In genomic region chr5:116360751-116361150, GRCm38 (mm10) we compare ENCODE assay signal across 24 mouse cellular contexts.
DNase-seq lines count a peak whose midpoint lies in the region; ATAC-seq lines count a peak whose summit lies in the region.
"Had no signal": no experiment of that assay in that cellular context is flagged by ENCODE, and none has a peak within 500 bp of the region (broad histone marks: within the 10 kb centered on the region; RNA-seq: fewer than 3 reads in every experiment).

No protein-coding gene starts in this region.

- ATAC-seq in hindbrain, embryonic 12.5 days (ENCODE audit: low FRiP score), result no peak
- ATAC-seq: forebrain, embryonic 14.5 days; inflammation-experienced regulatory T-cells, adult 6 months; liver, postnatal 0 days; lung, postnatal 0 days had no signal

- no peaks in the 10 kb centered on the region for H3K4me1 ChIP-seq in hindbrain, embryonic 10.5 days (replicated peaks)
- no peaks in the 10 kb centered on the region for H3K4me1 ChIP-seq in hindbrain, embryonic 12.5 days

- no peak overlapping the region for H3K4me3 ChIP-seq in hindbrain, embryonic 10.5 days
- H3K4me3 ChIP-seq in hindbrain, embryonic 12.5 days, result no peak overlapping the region
- H3K4me3 ChIP-seq: embryonic facial prominence, embryonic 13.5 days had no signal

- no peak overlapping the region for H3K27ac ChIP-seq in hindbrain, embryonic 10.5 days
- H3K27ac ChIP-seq in hindbrain, embryonic 12.5 days, result no peak overlapping the region
- H3K27ac ChIP-seq: embryonic facial prominence, embryonic 13.5 days; stomach, postnatal 0 days had no signal

- WGBS in hindbrain, embryonic 10.5 days, result 75% methylated on average over 4 of the region's 4 CpGs
- 58% methylated on average over 4 of the region's 4 CpGs for WGBS in hindbrain, embryonic 12.5 days

- H3K4me2 ChIP-seq in hindbrain, embryonic 12.5 days (replicated peaks), result no peak overlapping the region
- H3K4me2 ChIP-seq: embryonic facial prominence, embryonic 13.5 days; liver, embryonic 11.5 days; midbrain, embryonic 11.5 days had no signal

- H3K9ac ChIP-seq in hindbrain, embryonic 12.5 days, result no peak overlapping the region
- H3K9ac ChIP-seq: embryonic facial prominence, embryonic 13.5 days; liver, postnatal 0 days had no signal

- peak; percentile 29 for DNase-seq in hindbrain, embryonic 10.5 days (ENCODE audit: low spot score)
- peak; percentile 73 for DNase-seq in embryo, embryonic 11 days
- peak; percentile 54 for DNase-seq in forelimb bud, embryonic 11.5 days (ENCODE audit: low read depth, low spot score)
- DNase-seq in mesoderm, embryonic 11.5 days (ENCODE audit: low read depth, low spot score), result peak; percentile 54
- no peak for DNase-seq in adrenal gland, postnatal 14 days
- no peak for DNase-seq in layer of hippocampus, adult 9-10 months (ENCODE audit: low spot score)
- DNase-seq: adrenal gland, adult 2 months; B cell, adult 2 months; cerebellum, adult 18-20 months; cerebellum, postnatal 36 days; heart, adult 18-20 months; kidney, adult 18-20 months; kidney, postnatal 4 days; layer of hippocampus, adult 9-11 months; liver, postnatal 0 days; thymus, adult 2 months had no signal

- peaks cover 4% of the 10 kb centered on the region for H3K9me3 ChIP-seq in hindbrain, embryonic 10.5 days
- 0 out of 2 replicates have a peak, but pooled peaks cover 4% of the 10 kb centered on the region for H3K9me3 ChIP-seq in hindbrain, embryonic 12.5 days (replicated peaks)
- H3K9me3 ChIP-seq: embryonic facial prominence, embryonic 13.5 days had no signal

- H3K27me3 ChIP-seq in hindbrain, embryonic 10.5 days (ENCODE audit: insufficient read depth, poor library complexity, severe bottlenecking), result no peaks in the 10 kb centered on the region
- H3K27me3 ChIP-seq in hindbrain, embryonic 12.5 days, result no peaks in the 10 kb centered on the region
- H3K27me3 ChIP-seq: embryonic facial prominence, embryonic 13.5 days had no signal

- H3K36me3 ChIP-seq in hindbrain, embryonic 10.5 days, result no peaks in the 10 kb centered on the region
- H3K36me3 ChIP-seq in hindbrain, embryonic 12.5 days, result no peaks in the 10 kb centered on the region
- H3K36me3 ChIP-seq: embryonic facial prominence, embryonic 13.5 days had no signal

Comparison
In these comparisons a context has a peak if more than half of its experiments do, and no peak if none do; other contexts are left out.
1. DNase-seq: peak in hindbrain, embryonic 10.5 days (single experiment), embryo, embryonic 11 days (single experiment), forelimb bud, embryonic 11.5 days (single experiment) and mesoderm, embryonic 11.5 days (single experiment); none in adrenal gland, postnatal 14 days (single experiment) and layer of hippocampus, adult 9-10 months (single experiment).